Comparison of ENCODE assay signal across 8 mouse cellular contexts in the genomic region with DNA sequence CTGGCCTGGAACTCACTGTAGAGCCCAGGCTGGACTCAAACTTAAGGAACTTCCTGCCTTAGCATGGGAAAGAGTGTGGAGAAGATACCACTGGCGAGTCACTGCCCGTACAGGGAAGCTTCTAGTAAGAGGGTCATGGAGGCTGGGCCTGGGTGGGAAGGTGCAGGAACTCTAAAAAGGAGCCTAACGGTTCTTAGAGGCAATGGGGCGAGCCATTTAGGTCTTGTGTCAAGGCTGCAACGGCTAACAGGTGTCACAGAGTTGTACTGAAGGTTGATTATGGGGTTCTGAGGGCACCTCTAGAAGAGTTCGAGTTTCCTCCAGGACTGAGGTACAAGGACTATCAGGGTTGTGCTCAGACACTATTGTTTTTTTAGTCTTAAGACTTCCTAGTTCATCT. TPM values are rescaled to one million over a fixed set of nuclear protein-coding genes. Genes with fewer than 3 reads are reported as not detected.
DNase-seq lines count a peak whose midpoint lies in the region; ATAC-seq and TF ChIP-seq lines count a peak whose summit lies in the region.

No protein-coding gene starts in this region.

- H3K27ac ChIP-seq in lung, postnatal 0 days (ENCODE audit: low read length): no peak overlapping the region
- H3K27ac ChIP-seq in forebrain, embryonic 11.5 days (ENCODE audit: low read depth, low read length): no peak overlapping the region
- H3K27ac ChIP-seq in intestine, embryonic 16.5 days (ENCODE audit: low read length): no peak overlapping the region
- H3K27ac ChIP-seq in neural tube, embryonic 13.5 days (replicated peaks): peak overlapping the region; percentile 92; the same call in 1 of the 2 replicates

- no peak for DNase-seq in lung, postnatal 0 days (ENCODE audit: low spot score)
- no peak for DNase-seq in lung, postnatal 25 days (ENCODE audit: low spot score)
- DNase-seq in forebrain, embryonic 11.5 days (ENCODE audit: low spot score): no peak
- no peak for DNase-seq in thymus, adult 18-20 months
- DNase-seq in urinary bladder, postnatal 10 days (ENCODE audit: low spot score): no peak
- DNase-seq in spleen, postnatal 10 days (ENCODE audit: low spot score in 2 of 2): no peak

- TF ChIP-seq EP300 in lung, postnatal 0 days (IDR thresholded peaks at IDR 0.05): no peak

- H3K9ac ChIP-seq in lung, postnatal 0 days (replicated peaks; ENCODE audit: low read depth): no peak overlapping the region
- H3K9ac ChIP-seq in forebrain, embryonic 11.5 days (ENCODE audit: low read length): no peak overlapping the region
- H3K9ac ChIP-seq in intestine, embryonic 16.5 days (ENCODE audit: low read depth, low read length): 0 out of 2 replicates have a peak overlapping the region, but pooled peaks have one; percentile 21
- peak overlapping the region; percentile 94; the same call in 1 of the 2 replicates for H3K9ac ChIP-seq in neural tube, embryonic 13.5 days

- no peak for TF ChIP-seq CTCF in lung, postnatal 0 days (IDR thresholded peaks at IDR 0.05)

- no peaks in the 10 kb centered on the region for H3K27me3 ChIP-seq in lung, postnatal 0 days (replicated peaks; ENCODE audit: insufficient read depth, low read length)
- no peaks in the 10 kb centered on the region for H3K27me3 ChIP-seq in forebrain, embryonic 11.5 days (ENCODE audit: control insufficient read depth, insufficient read depth, low read length)
- no peaks in the 10 kb centered on the region for H3K27me3 ChIP-seq in intestine, embryonic 16.5 days (replicated peaks; ENCODE audit: control insufficient read depth, insufficient read depth, low read length)
- no peaks in the 10 kb centered on the region for H3K27me3 ChIP-seq in neural tube, embryonic 13.5 days

- H3K4me3 ChIP-seq in lung, postnatal 0 days (ENCODE audit: low read depth, low read length): no peak overlapping the region
- peak overlapping the region; percentile 96 for H3K4me3 ChIP-seq in forebrain, embryonic 11.5 days (ENCODE audit: low read depth, low read length)
- no peak overlapping the region; the same call in 1 of the 2 replicates for H3K4me3 ChIP-seq in intestine, embryonic 16.5 days (ENCODE audit: low read length)
- peak overlapping the region; percentile 72 for H3K4me3 ChIP-seq in neural tube, embryonic 13.5 days

- H3K36me3 ChIP-seq in lung, postnatal 0 days (ENCODE audit: insufficient read depth, low read length): no peaks in the 10 kb centered on the region
- H3K36me3 ChIP-seq in forebrain, embryonic 11.5 days (ENCODE audit: control insufficient read depth, insufficient read depth, low read length): no peaks in the 10 kb centered on the region
- no peaks in the 10 kb centered on the region for H3K36me3 ChIP-seq in intestine, embryonic 16.5 days (ENCODE audit: control insufficient read depth, insufficient read depth, low read length)
- H3K36me3 ChIP-seq in neural tube, embryonic 13.5 days: no peaks in the 10 kb centered on the region

- no peak for ATAC-seq in lung, postnatal 0 days
- peak; percentile 16 for ATAC-seq in forebrain, embryonic 11.5 days (replicated peaks; ENCODE audit: low FRiP score)
- peak; percentile 13 for ATAC-seq in intestine, embryonic 16.5 days
- peak; percentile 9; the same call in 1 of the 2 replicates for ATAC-seq in neural tube, embryonic 13.5 days (ENCODE audit: low read depth)

- no peaks in the 10 kb centered on the region for H3K9me3 ChIP-seq in lung, postnatal 0 days (ENCODE audit: low read length)
- no peaks in the 10 kb centered on the region for H3K9me3 ChIP-seq in forebrain, embryonic 11.5 days (ENCODE audit: control insufficient read depth, low read length)
- H3K9me3 ChIP-seq in intestine, embryonic 16.5 days (ENCODE audit: control insufficient read depth, low read length): no peaks in the 10 kb centered on the region
- H3K9me3 ChIP-seq in neural tube, embryonic 13.5 days: no peaks in the 10 kb centered on the region

- peak overlapping the region; percentile 89; the same call in 1 of the 2 replicates for H3K4me2 ChIP-seq in lung, postnatal 0 days (replicated peaks; ENCODE audit: low read depth, low read length)
- peak overlapping the region; percentile 33; the same call in 1 of the 2 replicates for H3K4me2 ChIP-seq in forebrain, embryonic 11.5 days (ENCODE audit: low read depth, low read length, severe bottlenecking)
- H3K4me2 ChIP-seq in intestine, embryonic 16.5 days (ENCODE audit: low read depth, low read length): peak overlapping the region; percentile 43; the same call in 1 of the 2 replicates
- peak overlapping the region; percentile 62 for H3K4me2 ChIP-seq in neural tube, embryonic 13.5 days

- 0 out of 2 replicates have a peak, but pooled peaks cover 8% of the 10 kb centered on the region for H3K4me1 ChIP-seq in lung, postnatal 0 days (ENCODE audit: insufficient read depth, low read depth, low read length)
- H3K4me1 ChIP-seq in forebrain, embryonic 11.5 days (replicated peaks; ENCODE audit: control insufficient read depth, insufficient read depth, low read length): peaks cover 5% of the 10 kb centered on the region; the same call in 1 of the 2 replicates
- H3K4me1 ChIP-seq in intestine, embryonic 16.5 days (ENCODE audit: control insufficient read depth, insufficient read depth, low read length): peaks cover 9% of the 10 kb centered on the region
- H3K4me1 ChIP-seq in neural tube, embryonic 13.5 days (replicated peaks): peaks cover 34% of the 10 kb centered on the region

- WGBS in lung, postnatal 0 days: 75% methylated on average over 6 of the region's 6 CpGs
- WGBS in forebrain, embryonic 11.5 days: 79% methylated on average over 6 of the region's 6 CpGs
- 78% methylated on average over 6 of the region's 6 CpGs for WGBS in intestine, embryonic 16.5 days
- 72% methylated on average over 6 of the region's 6 CpGs for WGBS in neural tube, embryonic 13.5 days

RNA-seq across cellular contexts. Expression of a gene that starts 0.5 kb away (rescaled TPM):
- polyA plus RNA-seq in lung, postnatal 0 days (2015; fragmentation: Nextera tagmentation; extraction: Ambion mirVana): 110 and 113 TPM in 2 replicates
- polyA plus RNA-seq in forebrain, embryonic 11.5 days (2014; fragmentation: Nextera tagmentation; extraction: Ambion mirVana): 285 and 290 TPM in 2 replicates
- 203 and 218 TPM in 2 replicates for polyA plus RNA-seq in intestine, embryonic 16.5 days (2015; fragmentation: Nextera tagmentation; extraction: Ambion mirVana)
- 270 and 299 TPM in 2 replicates for polyA plus RNA-seq in neural tube, embryonic 13.5 days (2015; fragmentation: Nextera tagmentation; extraction: Ambion mirVana)

RNA-seq across cellular contexts. Expression of a gene that starts 26.3 kb away (rescaled TPM):
- polyA plus RNA-seq in lung, postnatal 0 days (2015; fragmentation: Nextera tagmentation; extraction: Ambion mirVana): 20.8 and 21.9 TPM in 2 replicates
- 14.4 and 21.2 TPM in 2 replicates for polyA plus RNA-seq in forebrain, embryonic 11.5 days (2014; fragmentation: Nextera tagmentation; extraction: Ambion mirVana)
- polyA plus RNA-seq in intestine, embryonic 16.5 days (2015; fragmentation: Nextera tagmentation; extraction: Ambion mirVana): 23.6 and 24.3 TPM in 2 replicates
- polyA plus RNA-seq in neural tube, embryonic 13.5 days (2015; fragmentation: Nextera tagmentation; extraction: Ambion mirVana): 14.7 and 15.7 TPM in 2 replicates

Comparison
In these comparisons a context has a peak if more than half of its experiments do, and no peak if none do; other contexts are left out.
1. H3K4me2 ChIP-seq: peak in every context shown above with its lines; median percentile 89 in lung, postnatal 0 days; 62 in neural tube, embryonic 13.5 days; 43 in intestine, embryonic 16.5 days; 33 in forebrain, embryonic 11.5 days.
2. H3K4me3 ChIP-seq: peak in forebrain, embryonic 11.5 days (single experiment) and neural tube, embryonic 13.5 days (single experiment); none in lung, postnatal 0 days (single experiment) and intestine, embryonic 16.5 days (single experiment).
3. H3K9ac ChIP-seq: peak in intestine, embryonic 16.5 days (single experiment) and neural tube, embryonic 13.5 days (single experiment); none in lung, postnatal 0 days (single experiment) and forebrain, embryonic 11.5 days (single experiment).